Mouse (Mus musculus) layer of hippocampus, adult 18-20 months (tissue): Measurements from ENCODE around the gene Bcl7a. TPM values are rescaled to one million over a fixed set of nuclear protein-coding genes. Genes with fewer than 3 reads are reported as not detected.

Experiments
- DNase-seq, 2 experiments: peaks; one replicate each; pipeline ENCODE4 v3.0.0; 2022; ENCODE audit warnings: low spot score in 2 of 2
- total RNA-seq, 2 experiments: library from RNA; stranded (reverse); gene quantifications; 2 replicates each; pipeline ENCODE4 v1.2.3; 2021

The Bcl7a gene
- total RNA-seq, 2 experiments from 2014 or later = 66.1 to 66.3 TPM

DNA sequence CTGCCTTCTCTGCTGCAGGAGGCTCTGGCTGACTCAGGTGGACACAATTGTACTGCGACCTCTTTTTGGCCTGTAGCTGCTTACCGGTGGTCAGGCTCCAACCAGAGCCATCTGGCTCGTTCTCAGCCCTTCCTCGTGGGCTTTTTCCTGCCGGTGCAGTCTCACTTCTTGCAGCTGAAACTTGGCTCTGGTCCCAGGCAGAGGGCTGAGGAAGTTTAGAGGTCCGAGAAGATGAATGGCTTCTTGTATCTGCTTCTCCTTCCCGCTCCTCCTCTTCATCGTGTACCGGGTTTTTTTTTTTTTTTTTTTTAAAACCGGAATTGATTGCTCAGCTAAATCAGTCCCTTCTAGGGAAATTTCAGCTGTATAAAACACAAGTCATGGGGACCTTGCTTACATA lies 32.9 kb downstream of the Bcl7a start:
- DNase-seq = peak in 1 of 2 experiments; percentile 44

DNA sequence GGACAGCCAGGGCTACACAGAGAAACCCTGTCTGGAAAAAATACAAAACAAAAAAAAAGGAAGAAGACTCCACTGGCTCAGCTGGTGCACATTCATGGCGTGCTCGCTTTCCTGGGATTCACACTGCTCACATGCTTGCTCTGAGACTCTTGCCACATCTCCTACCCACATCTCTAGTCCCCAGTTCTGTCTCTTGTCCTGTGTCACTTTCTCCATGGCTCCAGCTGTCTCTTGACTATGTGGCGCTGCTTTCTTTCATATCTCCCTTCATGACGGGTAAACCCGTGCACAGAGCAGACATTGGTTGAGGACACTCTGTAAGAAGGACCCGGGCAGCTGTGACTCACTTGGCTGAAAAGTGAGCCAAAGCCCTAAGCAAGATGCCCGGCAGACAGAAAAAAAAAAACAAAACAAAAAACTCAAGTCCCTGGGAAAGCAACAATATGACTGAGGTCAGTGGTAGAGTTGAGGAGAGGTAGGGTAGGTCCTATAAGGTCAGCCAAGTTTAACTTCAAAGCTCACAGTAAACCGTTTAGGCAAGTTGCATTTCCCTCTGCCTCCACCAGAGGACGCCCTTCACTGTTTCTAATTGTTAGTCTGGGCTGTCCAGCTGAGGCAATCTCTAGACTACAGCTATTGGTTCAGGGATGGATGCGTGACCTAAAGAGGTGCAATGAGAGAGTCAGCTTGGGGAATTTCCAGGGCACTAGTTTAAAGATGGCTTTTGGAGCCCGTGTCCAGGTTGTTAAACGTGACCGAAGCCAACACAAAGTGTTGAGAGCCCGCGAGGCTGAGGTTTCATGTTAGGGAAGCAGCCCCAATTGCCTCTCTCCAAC lies 33.7 kb downstream of the Bcl7a start:
- DNase-seq = peak; percentile 59 to 84

DNA sequence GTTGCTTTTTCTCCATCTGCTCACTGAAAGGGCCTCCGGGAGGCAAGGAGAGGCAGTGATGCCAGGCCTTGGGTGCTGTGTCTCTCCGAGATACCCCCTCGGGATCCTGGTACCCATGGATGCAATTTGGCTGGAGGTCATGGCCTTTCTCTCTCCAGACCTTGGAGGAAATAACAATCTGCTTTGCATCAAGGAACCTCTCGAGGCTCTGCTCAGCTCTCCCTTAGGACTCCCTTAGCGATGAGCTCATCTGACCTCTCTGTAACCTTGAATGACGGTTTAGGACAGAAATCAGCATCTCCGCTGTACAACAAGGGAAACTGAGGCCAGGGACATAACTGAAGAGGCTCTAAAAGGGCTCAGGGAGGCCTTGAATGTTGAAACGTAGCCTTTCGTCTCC lies 35.1 kb downstream of the Bcl7a start:
- DNase-seq = no peak

- DNase-seq = no peak
Measured at GRCm38 (mm10) chr5:123379504-123379931, 35.9 kb downstream of the Bcl7a start.

- DNase-seq = no peak
Measured at GRCm38 (mm10) chr5:123381968-123382367, 38.3 kb downstream of the Bcl7a start.

- no peak for DNase-seq
Measured at GRCm38 (mm10) chr5:123382686-123383085, 39.1 kb downstream of the Bcl7a start.

GRCm38 (mm10) chr5:123388452-123388851 lies 44.8 kb downstream of the Bcl7a start:
- DNase-seq = no peak

DNA sequence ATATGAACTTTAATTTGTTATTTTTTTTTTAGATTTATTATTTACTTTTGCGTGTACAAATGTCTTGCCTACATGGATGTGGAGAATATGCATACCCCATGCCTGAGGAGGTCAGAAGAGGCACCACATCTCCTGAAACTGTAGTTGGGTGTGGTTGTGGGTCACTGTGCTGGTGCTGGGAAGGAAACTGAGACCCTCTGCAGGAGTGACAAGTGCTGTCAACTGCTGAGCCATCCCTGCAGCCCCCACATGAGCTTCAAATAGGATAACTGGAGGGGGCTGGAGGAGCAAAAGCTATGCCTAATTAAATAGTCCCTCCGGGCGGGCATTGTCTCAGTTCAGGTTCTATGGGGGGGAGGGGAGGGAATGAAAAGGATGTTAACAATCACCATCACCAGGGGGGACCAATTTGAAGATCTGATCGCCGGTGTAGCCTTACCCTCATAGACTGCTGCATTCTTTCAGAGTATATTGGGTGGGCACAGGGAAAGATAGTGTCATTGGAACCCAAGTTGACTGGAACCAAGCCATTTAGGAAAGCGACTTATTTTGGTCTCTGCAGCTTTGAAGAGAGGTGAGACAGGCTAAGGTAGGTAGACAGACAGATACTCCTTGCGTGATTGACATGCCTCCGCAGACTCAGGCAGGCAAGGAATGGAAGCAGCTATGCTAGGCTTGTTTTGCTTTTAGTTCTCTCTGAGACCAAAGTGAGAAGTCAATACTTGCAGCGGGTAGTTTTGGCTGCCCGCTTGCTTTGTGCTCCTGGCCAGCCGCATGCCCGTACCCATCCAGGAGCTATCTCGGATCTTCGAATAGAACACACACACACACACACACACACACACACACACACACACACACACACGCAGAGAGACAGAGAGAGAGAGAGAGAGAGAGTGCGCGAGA lies 47.2 kb downstream of the Bcl7a start:
- no peak for DNase-seq

DNA sequence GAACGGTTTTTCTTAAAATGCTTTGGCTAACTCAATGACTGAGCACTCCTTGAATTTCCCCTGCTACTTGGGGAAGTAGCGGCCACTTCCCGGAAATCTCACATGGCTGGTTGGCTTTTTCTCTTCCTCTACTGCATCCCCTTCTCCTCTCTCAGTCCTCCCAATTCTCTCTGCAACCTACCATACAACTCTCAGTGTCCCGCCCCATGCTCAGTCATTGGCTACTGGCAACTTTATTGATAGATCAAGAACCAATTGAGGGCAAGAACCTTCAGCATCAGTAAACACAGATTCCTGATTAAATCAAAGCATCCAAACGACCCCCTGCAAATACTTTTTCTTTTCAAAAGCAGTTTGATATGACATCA lies 47.8 kb downstream of the Bcl7a start:
- DNase-seq = peak; percentile 49 to 85

DNA sequence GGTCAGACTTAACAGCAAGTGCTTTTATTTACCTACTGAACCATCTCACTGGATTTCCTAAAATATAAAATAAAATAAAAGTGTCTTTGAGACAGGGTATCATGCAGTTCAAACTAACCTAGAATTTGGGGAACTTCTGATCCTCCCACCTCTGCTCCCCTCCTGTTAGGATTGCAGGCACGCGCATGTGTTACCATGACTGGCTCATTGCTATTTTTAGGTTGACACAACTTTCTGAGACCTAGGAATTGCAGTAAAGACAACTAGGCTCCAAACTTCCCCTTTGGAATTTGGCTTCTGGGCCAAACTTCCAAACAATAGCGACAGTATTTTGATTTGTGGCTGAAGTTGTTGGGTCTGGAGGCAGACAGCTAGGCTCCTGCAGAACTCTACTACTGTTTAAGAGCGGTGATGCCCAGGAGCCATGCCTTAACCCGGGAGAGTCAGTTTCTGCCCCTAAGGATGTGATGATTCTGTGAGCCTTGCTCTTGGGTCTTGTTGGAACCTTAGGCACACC lies 50.2 kb downstream of the Bcl7a start:
- DNase-seq = no peak

DNA sequence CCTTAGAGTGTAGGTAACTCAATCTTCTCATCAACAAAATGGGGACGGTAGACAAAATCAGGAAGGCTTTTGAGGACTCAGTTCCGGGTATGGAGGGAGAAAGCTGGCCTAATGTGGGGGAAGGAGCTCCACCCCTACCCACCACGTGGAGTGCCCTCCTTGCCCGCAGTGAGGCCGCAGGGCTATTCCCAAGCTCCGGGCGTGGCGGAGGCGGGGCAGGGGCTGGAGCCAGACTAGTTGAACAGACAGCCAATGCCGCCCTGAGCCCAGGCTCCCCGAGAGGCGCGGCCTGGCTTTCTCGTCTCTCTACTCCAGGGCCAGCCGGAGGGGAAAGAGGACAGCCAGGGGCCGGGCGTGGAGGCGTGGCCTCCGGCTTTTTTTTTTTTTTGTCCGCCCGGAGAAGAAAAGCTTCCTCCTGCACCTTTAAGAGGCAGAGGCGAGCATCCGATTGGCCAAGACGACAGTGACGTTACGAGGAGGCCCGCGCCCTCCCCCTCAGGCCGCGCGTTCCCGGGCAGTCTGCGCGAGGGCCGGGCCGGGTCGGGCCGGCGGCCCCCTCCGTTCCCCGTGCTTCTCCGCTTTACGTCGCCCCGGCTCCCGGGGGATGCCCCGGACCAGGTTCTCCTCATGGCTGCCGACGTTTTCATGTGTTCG lies 50.8 kb downstream of the Bcl7a start, which contains the start of gene Mlxip:
Mlxip (plus strand) TSS at position 496 of the 654 bp plus-strand sequence.
- peak; percentile 85 to 92 for DNase-seq

DNA sequence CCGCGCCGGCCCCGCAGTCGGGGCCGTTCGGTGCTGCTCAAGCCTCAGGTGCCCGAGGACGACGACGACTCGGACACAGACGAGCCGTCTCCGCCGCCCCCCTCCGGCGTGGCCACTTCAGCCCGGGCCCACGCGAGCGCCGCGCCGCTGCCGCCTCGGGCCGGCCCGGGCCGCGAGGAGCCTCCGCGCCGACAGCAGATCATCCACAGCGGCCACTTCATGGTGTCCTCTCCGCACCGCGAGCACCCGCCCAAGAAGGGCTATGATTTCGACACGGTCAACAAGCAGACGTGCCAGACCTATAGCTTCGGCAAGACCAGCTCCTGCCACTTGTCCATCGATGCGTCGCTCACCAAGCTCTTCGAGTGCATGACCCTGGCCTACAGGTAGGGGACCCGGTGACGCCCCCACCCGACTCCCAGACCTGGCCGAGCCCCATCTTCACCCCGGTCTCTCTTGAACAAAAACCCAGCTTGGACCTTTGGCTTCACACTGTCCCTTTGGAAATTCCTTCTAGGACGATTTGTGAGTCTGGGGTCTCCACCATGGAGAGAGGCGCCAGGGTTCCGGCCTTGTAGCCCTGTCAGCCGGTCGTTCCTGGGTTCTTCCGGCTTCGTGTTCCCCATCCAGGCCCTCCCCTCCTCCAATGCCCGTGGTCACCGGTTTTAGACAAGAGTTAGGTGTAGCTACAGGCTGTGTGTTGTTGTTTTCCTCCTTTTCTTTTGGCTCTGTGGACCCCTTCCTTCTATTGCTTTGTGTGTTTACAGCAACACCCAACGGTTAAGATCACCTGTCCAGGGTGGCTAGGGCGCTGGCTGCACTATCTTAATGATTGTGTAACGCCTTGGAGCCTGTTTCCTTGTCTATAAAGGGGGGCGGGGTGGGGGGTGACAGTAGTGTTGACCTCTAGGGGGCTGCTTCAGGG lies 51.6 kb downstream of the Bcl7a start:
- DNase-seq = no peak

DNA sequence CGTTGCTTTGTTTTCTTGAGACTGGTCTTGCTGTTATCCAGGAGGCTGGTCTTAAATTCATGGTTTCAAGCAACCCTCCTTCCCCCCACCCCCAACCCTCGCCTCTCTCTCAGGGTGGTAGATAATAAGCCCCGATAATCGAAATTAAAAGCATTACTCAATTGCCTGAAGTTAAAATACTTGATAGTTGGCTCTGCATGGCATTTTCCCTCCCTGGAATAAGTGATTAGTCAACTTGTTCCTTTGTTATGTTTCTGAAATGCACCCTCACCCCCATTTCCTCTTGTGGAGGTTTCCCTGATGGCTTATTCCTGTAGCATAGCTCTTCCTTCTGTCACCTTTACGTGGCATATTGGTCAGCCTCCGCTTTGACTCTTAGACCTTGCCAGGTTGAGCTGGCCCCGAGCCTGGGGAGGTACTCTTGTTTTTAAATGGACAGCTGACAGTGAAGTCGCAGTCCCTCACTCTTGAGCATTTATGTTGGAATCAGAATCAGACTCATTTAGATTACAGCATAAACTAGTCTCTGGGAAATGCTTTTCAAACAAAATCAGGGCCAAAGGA lies 53.3 kb downstream of the Bcl7a start:
- DNase-seq = no peak

- DNase-seq = peak in 1 of 2 experiments; percentile 51
Measured at GRCm38 (mm10) chr5:123397786-123398185, 54.2 kb downstream of the Bcl7a start.

GRCm38 (mm10) chr5:123398856-123399498 lies 55.3 kb downstream of the Bcl7a start:
- DNase-seq = no peak

DNA sequence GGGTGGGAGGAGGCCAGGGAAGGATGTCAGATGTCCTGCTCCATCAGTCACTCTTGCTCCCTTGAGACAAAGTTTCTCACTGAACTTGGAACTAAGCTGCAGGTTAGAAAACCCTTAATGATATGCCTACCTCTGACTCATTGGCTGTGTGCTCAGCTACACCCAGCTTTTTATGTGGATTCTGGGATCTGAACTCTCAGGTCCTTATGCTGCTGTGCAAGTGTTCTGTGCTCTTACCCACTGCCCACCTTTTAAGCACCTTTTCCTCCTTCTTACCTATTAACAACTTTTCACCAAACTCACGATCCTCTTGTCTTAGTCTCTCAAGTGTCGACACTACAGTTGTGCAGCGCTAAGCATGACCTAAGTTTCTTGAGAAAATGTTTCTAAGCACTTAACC lies 60.8 kb downstream of the Bcl7a start:
- DNase-seq = no peak

DNA sequence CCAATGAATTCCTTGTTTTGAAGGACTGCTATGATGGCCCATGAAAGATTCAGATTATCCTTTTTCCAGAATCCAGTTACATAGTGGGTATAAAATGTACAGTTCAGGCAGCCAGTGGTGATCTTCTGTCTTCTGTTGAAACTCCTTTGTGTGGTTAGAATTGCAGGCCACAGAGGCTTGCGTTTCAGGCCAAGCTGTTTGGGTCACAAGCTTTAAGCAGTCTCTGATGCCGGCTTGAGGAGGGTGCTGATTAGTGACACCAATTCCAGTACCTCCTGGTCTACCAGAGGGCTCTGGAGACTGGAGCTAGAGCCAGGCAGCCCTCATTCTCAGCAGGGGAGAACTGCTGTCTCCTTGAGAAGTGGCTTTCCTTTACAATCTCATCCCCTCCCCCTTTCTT lies 63.3 kb downstream of the Bcl7a start:
- no peak for DNase-seq

DNA sequence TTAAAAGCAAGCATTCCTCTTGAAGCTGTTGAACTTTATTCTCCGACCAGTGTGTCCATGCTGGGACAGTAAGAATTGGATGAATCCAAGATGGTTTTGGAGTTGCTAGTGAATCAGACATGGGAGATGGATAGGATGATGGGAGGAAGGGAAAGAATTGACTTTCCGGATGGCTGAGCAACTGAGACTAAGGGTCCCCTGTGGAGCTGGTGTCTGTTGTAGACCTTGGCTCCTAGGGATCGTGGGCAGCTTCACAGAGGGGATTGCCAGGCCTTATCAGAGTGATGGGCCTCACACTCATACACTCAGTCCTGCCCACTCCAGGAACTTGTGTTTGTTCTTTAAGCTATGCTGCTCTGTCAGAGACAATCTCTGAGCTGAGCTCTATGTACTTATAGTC lies 64.5 kb downstream of the Bcl7a start:
- no peak for DNase-seq

DNA sequence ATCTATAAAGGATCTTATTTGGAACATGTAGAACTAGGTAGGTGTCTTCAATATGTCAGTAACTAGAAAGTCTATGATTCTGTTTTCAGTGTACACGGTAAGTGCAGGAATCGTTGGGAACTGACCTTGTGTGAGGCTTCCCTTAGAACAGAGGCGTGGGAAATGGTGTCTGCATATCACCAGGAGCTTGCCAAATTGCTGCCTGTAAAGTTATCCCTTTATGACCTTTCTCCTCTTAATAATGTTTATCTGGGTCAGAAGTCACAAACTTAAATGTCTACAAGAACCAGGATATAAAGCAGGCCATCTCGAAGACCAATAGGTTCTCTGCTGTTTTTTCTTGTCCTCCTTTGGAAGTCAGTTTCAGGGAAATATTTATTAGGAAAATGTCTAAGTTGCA lies 68.6 kb downstream of the Bcl7a start:
- no peak for DNase-seq
